Mouse (Mus musculus): ENCODE data around the gene Nudt3. TPM values are rescaled to one million over a fixed set of nuclear protein-coding genes. Genes with fewer than 3 reads are reported as not detected.
A peak's percentile ranks its signal among the peaks of the same experiment; 100 is the strongest.

The Nudt3 gene
- total RNA-seq, 2 experiments from 2014 or later: 78.9 to 143 TPM

- no peak for ATAC-seq (replicated peaks; ENCODE audit: low FRiP score, low TSS enrichment, poor library complexity, severe bottlenecking)
Measured at GRCm38 (mm10) chr17:27574470-27575115, 48.7 kb downstream of the Nudt3 start.

GRCm38 (mm10) chr17:27573772-27574320 is 49.4 kb downstream of the Nudt3 start:
- peak; percentile 71 for ATAC-seq (replicated peaks; ENCODE audit: low FRiP score, low TSS enrichment, poor library complexity, severe bottlenecking)

DNA sequence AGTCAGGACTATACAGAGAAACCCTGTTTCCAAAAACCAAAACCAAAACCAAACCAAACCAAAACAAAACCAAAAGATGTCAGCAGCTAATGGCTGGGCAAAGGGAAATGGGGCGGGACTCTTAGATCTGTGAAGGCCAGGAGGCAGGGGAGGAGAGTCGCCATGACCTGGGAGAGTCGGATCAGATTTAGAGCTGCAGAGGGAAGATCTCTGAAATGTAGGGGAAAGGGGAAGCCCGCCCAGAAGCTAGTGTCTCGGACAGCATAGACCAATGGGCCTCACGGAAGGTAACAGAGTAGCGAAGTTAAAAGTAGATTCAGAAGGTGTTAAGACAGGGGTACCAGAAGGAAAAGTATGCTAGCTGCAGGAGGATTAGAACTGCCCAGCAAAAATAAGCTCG is 52.0 kb downstream of the Nudt3 start:
- no peak for ATAC-seq (replicated peaks; ENCODE audit: low FRiP score, low TSS enrichment, poor library complexity, severe bottlenecking)

- no peak for ATAC-seq (replicated peaks; ENCODE audit: low FRiP score, low TSS enrichment, poor library complexity, severe bottlenecking)
Measured at GRCm38 (mm10) chr17:27568228-27568627, 55.1 kb downstream of the Nudt3 start.

DNA sequence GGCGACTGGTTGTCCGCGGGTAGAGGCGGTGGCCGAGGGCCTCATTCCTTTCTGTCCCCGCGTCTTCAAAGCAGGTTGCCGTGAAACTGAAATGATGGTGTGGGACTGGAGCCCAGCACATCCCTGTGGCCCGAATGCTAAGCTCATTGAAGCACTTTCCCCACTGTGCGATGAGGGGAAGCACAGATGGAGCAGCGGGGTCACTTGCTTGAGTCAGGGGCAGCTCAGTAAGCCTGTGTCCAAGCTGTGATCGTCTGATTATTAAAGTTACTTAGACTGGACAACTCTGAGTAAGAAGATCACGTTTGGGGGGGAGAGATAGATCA is 57.4 kb downstream of the Nudt3 start:
- no peak for ATAC-seq (replicated peaks; ENCODE audit: low FRiP score, low TSS enrichment, poor library complexity, severe bottlenecking)

DNA sequence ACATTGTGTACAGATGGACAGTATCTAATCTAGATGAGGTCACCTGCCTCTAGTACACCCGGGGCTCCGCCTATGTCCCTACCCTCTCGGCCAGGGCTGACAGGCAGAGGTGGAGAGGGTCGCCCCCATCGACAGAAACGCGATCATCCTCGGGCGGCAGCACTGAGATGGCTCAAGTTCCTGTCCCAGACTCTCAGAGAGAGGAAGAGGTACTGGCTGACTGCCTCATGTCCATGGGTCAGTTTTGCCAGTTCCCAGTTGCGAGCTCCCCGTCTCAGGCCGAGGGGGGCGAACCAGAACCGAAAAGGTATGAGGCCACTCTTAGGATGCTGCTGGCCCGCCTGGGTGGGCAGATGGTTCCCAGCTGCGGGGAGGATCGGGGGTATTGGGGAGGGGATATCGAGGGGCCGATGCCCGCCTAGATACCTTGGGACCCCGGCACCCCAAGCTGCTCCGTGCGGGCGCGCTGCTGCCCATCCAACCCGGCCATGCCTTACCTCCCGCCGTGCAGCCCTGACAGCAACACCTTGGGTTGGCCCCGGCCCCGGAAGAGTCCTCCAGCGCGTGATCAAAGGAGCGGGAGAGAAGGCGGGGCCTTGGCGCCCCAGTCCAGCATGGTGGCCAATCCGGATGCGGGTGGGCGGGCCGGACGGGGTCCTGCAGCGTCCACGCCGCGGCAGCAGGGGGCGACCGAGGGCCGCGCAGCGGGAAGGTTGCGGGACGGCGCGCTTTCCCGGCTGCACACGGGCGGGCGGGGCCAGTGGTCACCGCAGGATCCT is 57.9 kb downstream of the Nudt3 start, which contains the start of gene AI413582:
Gene AI413582 (minus strand): TSS at position 594 of the 779 bp plus-strand sequence.
- ATAC-seq (replicated peaks; ENCODE audit: low FRiP score, low TSS enrichment, poor library complexity, severe bottlenecking): peak; percentile 81

DNA sequence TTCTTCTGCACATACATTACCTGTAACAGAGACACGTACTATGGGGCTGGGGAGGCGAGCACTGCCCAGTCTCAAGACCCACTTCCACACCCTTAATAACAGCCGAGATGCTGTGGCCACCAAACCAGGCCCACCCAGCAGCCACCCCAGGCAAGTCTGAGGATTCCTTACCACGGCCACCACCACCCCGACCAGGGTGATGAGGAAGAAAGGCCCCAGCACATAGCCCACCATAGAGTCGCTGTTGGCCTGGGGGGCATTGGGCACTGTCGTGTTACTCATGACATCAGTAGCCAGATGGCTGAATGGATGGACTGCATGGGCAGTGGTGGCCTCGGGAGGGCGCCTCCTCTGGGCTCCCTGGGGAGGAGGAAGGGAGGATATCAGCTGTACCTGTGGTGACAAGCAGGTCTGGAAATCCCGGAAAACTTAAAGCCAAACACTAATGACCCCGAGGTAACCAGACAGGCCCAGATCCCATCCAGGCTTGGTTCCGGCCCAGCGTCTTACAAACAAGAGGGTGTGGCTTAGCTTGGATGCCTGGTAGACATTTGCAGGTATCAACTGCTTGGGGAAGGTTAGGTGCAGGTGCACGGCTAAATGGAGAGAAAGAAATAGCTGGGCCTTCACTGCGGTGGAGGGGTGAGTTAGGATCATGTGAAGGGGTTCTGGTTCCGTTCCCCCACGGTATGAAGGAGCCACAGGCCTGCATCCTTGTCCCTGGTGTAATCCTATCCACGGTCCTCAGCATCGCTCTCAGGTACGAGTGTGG is 58.7 kb downstream of the Nudt3 start:
- ATAC-seq (replicated peaks; ENCODE audit: low FRiP score, low TSS enrichment, poor library complexity, severe bottlenecking): peak; percentile 13; the same call in 1 of the 2 replicates

DNA sequence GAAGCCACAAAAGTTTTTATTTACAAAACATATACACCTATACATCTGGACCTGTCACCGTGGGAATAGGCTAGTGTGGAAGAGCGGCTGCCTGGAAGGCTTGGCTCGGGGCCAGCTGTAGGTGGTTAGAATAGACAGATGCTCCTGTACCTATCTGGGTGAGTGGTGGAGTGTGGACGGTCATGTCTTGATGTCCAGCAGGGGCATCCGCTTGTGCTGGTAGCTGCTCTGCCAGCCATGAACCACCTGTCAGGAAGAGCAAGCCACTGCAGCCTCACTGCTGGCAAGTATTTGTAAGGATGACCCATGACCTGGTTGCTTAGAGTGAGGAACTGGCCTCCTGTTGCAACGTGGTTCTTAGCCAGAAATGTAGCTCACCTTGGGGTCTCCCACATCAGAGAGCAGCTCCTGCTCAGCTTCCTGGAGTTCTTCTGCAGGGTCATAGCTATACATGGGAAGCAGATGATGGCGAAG is 59.5 kb downstream of the Nudt3 start:
- ATAC-seq (replicated peaks; ENCODE audit: low FRiP score, low TSS enrichment, poor library complexity, severe bottlenecking): no peak

- no peak for ATAC-seq (replicated peaks; ENCODE audit: low FRiP score, low TSS enrichment, poor library complexity, severe bottlenecking)
Measured at GRCm38 (mm10) chr17:27561809-27562526, 61.3 kb downstream of the Nudt3 start.

DNA sequence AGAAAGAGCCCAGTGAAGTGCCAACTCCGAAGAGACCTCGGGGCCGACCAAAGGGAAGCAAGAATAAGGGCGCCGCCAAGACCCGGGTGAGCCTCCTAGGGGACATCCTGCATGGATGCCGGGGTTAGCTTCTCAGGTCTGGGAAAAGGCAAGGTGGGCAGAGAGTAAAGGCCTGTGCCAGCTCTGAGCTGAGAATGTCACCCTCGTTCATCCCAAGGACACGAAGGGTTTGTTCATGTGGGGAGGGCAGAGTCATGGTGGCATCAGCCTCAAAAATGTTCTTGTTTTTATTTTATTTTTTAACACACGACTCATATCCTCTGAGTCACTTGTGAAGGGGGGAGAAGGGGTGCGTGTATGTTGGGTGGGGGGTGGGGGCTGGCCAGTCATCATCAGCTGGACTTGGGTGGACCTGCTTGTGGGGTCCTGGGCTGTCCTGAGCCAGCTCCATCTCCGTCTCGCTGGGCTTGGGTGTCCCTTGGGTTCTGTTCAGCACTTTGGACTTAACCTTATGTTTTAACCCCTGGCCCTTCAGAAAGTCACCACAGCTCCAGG is 62.3 kb downstream of the Nudt3 start:
- no peak for ATAC-seq (replicated peaks; ENCODE audit: low FRiP score, low TSS enrichment, poor library complexity, severe bottlenecking)

- no peak for ATAC-seq (replicated peaks; ENCODE audit: low FRiP score, low TSS enrichment, poor library complexity, severe bottlenecking)
Measured at GRCm38 (mm10) chr17:27559596-27559995, 63.7 kb downstream of the Nudt3 start.

- ATAC-seq (replicated peaks; ENCODE audit: low FRiP score, low TSS enrichment, poor library complexity, severe bottlenecking): no peak
Measured at GRCm38 (mm10) chr17:27558845-27559244, 64.5 kb downstream of the Nudt3 start.

- ATAC-seq (replicated peaks; ENCODE audit: low FRiP score, low TSS enrichment, poor library complexity, severe bottlenecking): no peak
Measured at GRCm38 (mm10) chr17:27557927-27558661, 65.2 kb downstream of the Nudt3 start.

- ATAC-seq (replicated peaks; ENCODE audit: low FRiP score, low TSS enrichment, poor library complexity, severe bottlenecking): peak; percentile 41; the same call in 1 of the 2 replicates
Measured at GRCm38 (mm10) chr17:27557181-27557926, 65.9 kb downstream of the Nudt3 start.

DNA sequence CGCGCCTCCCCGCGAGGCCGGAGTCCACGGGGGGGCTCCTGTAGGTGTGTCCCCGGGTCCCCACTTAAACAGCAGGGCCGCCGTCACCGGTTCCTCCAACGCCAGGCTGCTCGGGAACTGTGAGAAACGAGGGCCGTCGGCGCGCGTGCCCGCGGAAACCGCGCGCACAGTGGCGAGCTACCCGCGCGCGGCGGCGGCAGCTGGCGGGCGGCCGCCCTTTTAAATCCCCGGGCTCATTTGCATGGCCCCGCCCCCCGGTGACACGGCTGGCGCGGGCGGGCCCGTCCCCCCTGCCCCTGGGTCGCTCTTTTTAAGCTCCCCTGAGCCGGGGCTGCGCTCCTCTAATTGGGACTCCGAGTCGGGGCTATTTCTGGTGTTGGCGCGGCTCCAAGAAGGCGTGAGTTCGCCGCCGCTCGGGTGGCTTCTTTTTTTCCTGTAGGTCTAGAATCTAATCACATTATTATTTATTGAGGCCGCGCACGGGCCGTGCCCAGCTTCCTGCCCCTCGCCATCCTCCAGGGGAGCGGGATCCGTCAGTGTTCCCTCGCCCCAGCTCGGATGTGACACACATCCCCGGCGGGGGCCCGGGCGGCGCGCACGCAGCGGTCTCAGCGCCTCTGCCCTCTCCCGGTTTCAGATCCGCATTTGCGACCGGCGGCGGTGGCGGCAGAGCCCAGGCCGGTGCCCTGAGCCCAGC is 66.8 kb downstream of the Nudt3 start, which contains the start of gene Hmga1:
Gene Hmga1 (plus strand): TSS at position 183 of the 697 bp plus-strand sequence.
- ATAC-seq (replicated peaks; ENCODE audit: low FRiP score, low TSS enrichment, poor library complexity, severe bottlenecking): peak; percentile 45

DNA sequence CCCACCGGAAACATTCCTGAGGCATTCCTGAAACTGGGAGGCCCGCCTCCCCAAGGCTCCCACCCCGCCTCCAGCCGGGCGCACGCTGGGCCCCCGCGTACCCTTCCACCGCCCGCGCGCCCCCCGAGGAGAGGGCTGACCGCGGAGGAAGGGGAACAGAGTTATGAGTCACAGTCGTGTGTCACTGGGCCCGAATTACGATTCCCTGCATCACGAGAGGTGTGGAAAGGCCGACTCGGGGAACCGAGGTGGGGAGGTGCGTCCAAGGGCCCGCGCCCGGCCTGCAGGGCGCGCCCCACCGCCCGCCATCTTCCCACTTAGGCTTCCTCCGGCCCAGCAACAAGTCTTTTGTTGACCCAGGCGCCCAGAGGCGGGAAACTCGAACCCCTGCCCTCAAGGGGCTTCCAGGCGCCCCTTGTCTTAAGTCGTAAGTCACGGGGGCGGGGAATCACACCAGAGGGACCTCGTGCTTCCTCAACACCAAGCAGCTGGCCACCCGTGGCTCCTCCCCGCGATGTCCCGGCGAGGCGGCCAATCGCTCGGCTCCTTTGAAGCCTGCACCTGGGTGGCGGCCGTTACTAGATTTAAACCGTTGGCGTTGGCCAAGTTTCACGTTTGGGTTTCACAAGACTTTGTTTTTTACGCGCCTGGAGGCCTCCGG is 67.7 kb downstream of the Nudt3 start:
- ATAC-seq (replicated peaks; ENCODE audit: low FRiP score, low TSS enrichment, poor library complexity, severe bottlenecking): peak; percentile 56

All from megakaryocyte-erythroid progenitor cell, adult 5-6 weeks (primary cell).